Mouse (Mus musculus): ENCODE results near the gene Heg1. TPM values are rescaled to one million over a fixed set of nuclear protein-coding genes. Genes with fewer than 3 reads are reported as not detected.

Heg1 gene
- polyA plus RNA-seq, 1 experiment from 2014 or later = 22.1 TPM

- H3K9me3 ChIP-seq = no peaks in the 10 kb centered on the region
- no peak for ATAC-seq (ENCODE audit: insufficient read depth, low FRiP score, low read depth)
- H3K27me3 ChIP-seq (replicated peaks) = no peaks in the 10 kb centered on the region
- no peak overlapping the region for H3K4me2 ChIP-seq
- no peak overlapping the region for H3K27ac ChIP-seq
- no peak overlapping the region for H3K4me3 ChIP-seq (replicated peaks)
- H3K9ac ChIP-seq = no peak overlapping the region
- WGBS = 21% methylated on average over 17 of the region's 17 CpGs
- no peaks in the 10 kb centered on the region for H3K36me3 ChIP-seq
- H3K4me1 ChIP-seq = no peaks in the 10 kb centered on the region; the same call in 1 of the 2 replicates
Measured at GRCm38 (mm10) chr16:33820269-33821178, 136.4 kb downstream of the Heg1 start.

Other genes starting within 250 kb of the Heg1 start
- 3.6 and 3.8 TPM in 2 replicates for gene Slc12a8, start 167.0 kb upstream of the Heg1 start, polyA plus RNA-seq (2015; fragmentation: Nextera tagmentation; extraction: Ambion mirVana)
- 42.0 and 60.9 TPM in 2 replicates for gene Muc13, start 109.7 kb downstream of the Heg1 start, polyA plus RNA-seq (2015; fragmentation: Nextera tagmentation; extraction: Ambion mirVana)
- gene Itgb5, start 145.3 kb downstream of the Heg1 start, polyA plus RNA-seq (2015; fragmentation: Nextera tagmentation; extraction: Ambion mirVana) = 50.2 and 50.8 TPM in 2 replicates

Data from stomach, embryonic 15.5 days (tissue).